Mouse (Mus musculus) cortical plate, adult 2 months (tissue): ENCODE measurements at regions not wholly inside any gene's neighbourhood (a gene's known extent, or its start where the extent isn't known, plus 50 kb on each side); places are given as distances from the start of the nearest gene placed in this dataset.

Source experiments
- H3K27ac ChIP-seq: fragments of 200-500 bp; 2 replicates; pipeline ENCODE4 v1.5.1; 2012; ENCODE audit warnings: low read length, control low read depth, inconsistent platforms; ENCODE audit not compliant: insufficient read depth
- H3K4me1 ChIP-seq: fragments of 200-500 bp; 2 replicates; pipeline ENCODE4 v1.6.1; 2011; ENCODE audit warnings: low read length; ENCODE audit not compliant: control insufficient read depth, insufficient read depth
- H3K4me3 ChIP-seq: fragments of 200-500 bp; 2 replicates; pipeline ENCODE4 v1.5.1; 2011; ENCODE audit warnings: mild to moderate bottlenecking, low read length, control low read depth; ENCODE audit not compliant: insufficient read depth
- CTCF ChIP-seq: fragments of 200-500 bp; IDR thresholded peaks from 2 replicates; pipeline ENCODE4 v1.5.1; 2011; ENCODE audit warnings: mild to moderate bottlenecking, control low read depth, low read length; ENCODE audit not compliant: insufficient read depth; ENCODE audit errors: extremely low read depth
- POLR2A ChIP-seq: fragments of 200-500 bp; IDR thresholded peaks from 2 replicates; pipeline ENCODE4 v1.6.1; 2011; ENCODE audit warnings: mild to moderate bottlenecking, low read length, control low read depth; ENCODE audit not compliant: insufficient read depth; ENCODE audit errors: extremely low read depth

GRCm38 (mm10) chr4:81956926-81957694 is 514.5 kb upstream of the Mpdz start:
- Histone ChIP-seq H3K4me1 (no peaks in the 10 kb centered on the region), H3K27ac (no peak overlapping the region), H3K4me3 (no peak overlapping the region)
- TF ChIP-seq CTCF = no peak
- TF ChIP-seq POLR2A = no peak

- H3K4me3 ChIP-seq = no peak overlapping the region
- H3K4me1 ChIP-seq = no peaks in the 10 kb centered on the region
- TF ChIP-seq POLR2A (no peak), CTCF (no peak)
- no peak overlapping the region for H3K27ac ChIP-seq
Observed at GRCm38 (mm10) chr4:81953023-81953422, 510.4 kb upstream of the Mpdz start.

GRCm38 (mm10) chr4:81937384-81937783 is 494.8 kb upstream of the Mpdz start:
- Histone ChIP-seq H3K4me1 (no peaks in the 10 kb centered on the region), H3K4me3 (no peak overlapping the region), H3K27ac (no peak overlapping the region)
- no peak for TF ChIP-seq POLR2A

- H3K27ac ChIP-seq = no peak overlapping the region
- TF ChIP-seq POLR2A (no peak), CTCF (no peak)
Observed at GRCm38 (mm10) chr4:81930956-81931355, 488.3 kb upstream of the Mpdz start.

GRCm38 (mm10) chr4:81928581-81929244 is 486.1 kb upstream of the Mpdz start:
- no peak overlapping the region for H3K27ac ChIP-seq
- no peak for TF ChIP-seq POLR2A
- TF ChIP-seq CTCF = no peak
- no peak overlapping the region for H3K4me3 ChIP-seq
- H3K4me1 ChIP-seq = no peaks in the 10 kb centered on the region

More at GRCm38 (mm10) chr4:81930956-81931355, 488.3 kb upstream of the Mpdz start:
- no peaks in the 10 kb centered on the region for H3K4me1 ChIP-seq
- H3K4me3 ChIP-seq = no peak overlapping the region

GRCm38 (mm10) chr4:81927176-81927714 is 484.6 kb upstream of the Mpdz start:
- no peak overlapping the region for H3K27ac ChIP-seq
- no peaks in the 10 kb centered on the region for H3K4me1 ChIP-seq
- TF ChIP-seq CTCF (no peak), POLR2A (no peak)
- no peak overlapping the region for H3K4me3 ChIP-seq

- H3K27ac ChIP-seq = no peak overlapping the region
- no peak for TF ChIP-seq POLR2A
- TF ChIP-seq CTCF = no peak
- H3K4me3 ChIP-seq = no peak overlapping the region
- H3K4me1 ChIP-seq = no peaks in the 10 kb centered on the region
Observed at GRCm38 (mm10) chr4:81926662-81927141, 484.1 kb upstream of the Mpdz start.

GRCm38 (mm10) chr4:81925611-81926010 is 483.0 kb upstream of the Mpdz start:
- Histone ChIP-seq H3K4me3 (no peak overlapping the region), H3K4me1 (no peaks in the 10 kb centered on the region), H3K27ac (no peak overlapping the region)
- TF ChIP-seq CTCF (no peak), POLR2A (no peak)

- no peaks in the 10 kb centered on the region for H3K4me1 ChIP-seq
- no peak overlapping the region for H3K4me3 ChIP-seq
- H3K27ac ChIP-seq = no peak overlapping the region
- no peak for TF ChIP-seq POLR2A
- no peak for TF ChIP-seq CTCF
Observed at GRCm38 (mm10) chr4:81924120-81924519, 481.5 kb upstream of the Mpdz start.

- no peak overlapping the region for H3K4me3 ChIP-seq
- no peaks in the 10 kb centered on the region for H3K4me1 ChIP-seq
- TF ChIP-seq POLR2A (no peak), CTCF (no peak)
- H3K27ac ChIP-seq = no peak overlapping the region
Observed at GRCm38 (mm10) chr4:81922876-81923275, 480.3 kb upstream of the Mpdz start.
